Mouse (Mus musculus): ENCODE measurements around the gene Klrc3. TPM values are rescaled to one million over a fixed set of nuclear protein-coding genes. Genes with fewer than 3 reads are reported as not detected.
"Not testable (repeated sequence)": the region's sequence is repeated elsewhere in the genome, so short reads cannot be mapped to it uniquely, and the experiment has no call there.

Klrc3 gene
- total RNA-seq (2021), result not detected
- long read RNA-seq, experiment 1, result 0 reads
- long read RNA-seq, experiment 2, result 0 reads

- H3K4me3 ChIP-seq; H3K27ac ChIP-seq; DNase-seq; intact Hi-C loops (cut with DNase I): not testable (repeated sequence)
These were observed at the start of gene Klrc3 for GRCm38 (mm10) chr6:129643237-129643636. Klrc3 (minus strand) TSS chr6:129643337.

GRCm38 (mm10) chr6:129691436-129691835, 48.3 kb upstream of the Klrc3 start:
- H3K27ac ChIP-seq; intact Hi-C loops (cut with DNase I); DNase-seq; H3K4me3 ChIP-seq: not testable (repeated sequence)

- no peak for TF ChIP-seq CTCF (IDR thresholded peaks at IDR 0.05)
- H3K27ac ChIP-seq, result no peak overlapping the region
- intact Hi-C loops (cut with DNase I), result no loop called here
- no peak for DNase-seq
- H3K4me3 ChIP-seq, result no peak overlapping the region
These were observed 37.2 kb upstream of the Klrc3 start for GRCm38 (mm10) chr6:129680379-129680778.

- TF ChIP-seq CTCF (IDR thresholded peaks at IDR 0.05), result no peak
- DNase-seq, result no peak
- intact Hi-C loops (cut with DNase I), result no loop called here
- H3K27ac ChIP-seq, result no peak within 1 kb of the TSS
- no peak within 1 kb of the TSS for H3K4me3 ChIP-seq
These were observed 35.7 kb upstream of the Klrc3 start, which contains the start of gene Klrc1 for GRCm38 (mm10) chr6:129678873-129679272. Klrc1 (minus strand) TSS chr6:129678973.

GRCm38 (mm10) chr6:129661301-129661700, 18.2 kb upstream of the Klrc3 start:
- intact Hi-C loops (cut with DNase I); H3K4me3 ChIP-seq; DNase-seq; H3K27ac ChIP-seq: not testable (repeated sequence)

- intact Hi-C loops (cut with DNase I); H3K4me3 ChIP-seq; DNase-seq; H3K27ac ChIP-seq: not testable (repeated sequence)
These were observed 17.5 kb upstream of the Klrc3 start, which contains the start of gene Klrc2 for GRCm38 (mm10) chr6:129660589-129660988. Klrc2 (minus strand) TSS chr6:129660689.

- DNase-seq; H3K27ac ChIP-seq; intact Hi-C loops (cut with DNase I); H3K4me3 ChIP-seq: not testable (repeated sequence)
These were observed 917 bp upstream of the Klrc3 start for GRCm38 (mm10) chr6:129644054-129644453.

GRCm38 (mm10) chr6:129631046-129631445, 12.1 kb downstream of the Klrc3 start:
- intact Hi-C loops (cut with DNase I); H3K27ac ChIP-seq; H3K4me3 ChIP-seq; DNase-seq: not testable (repeated sequence)

- no peak for DNase-seq
- Histone ChIP-seq H3K4me3 (no peak within 1 kb of the TSS), H3K27ac (no peak within 1 kb of the TSS)
- intact Hi-C loops (cut with DNase I), result no loop called here
- TF ChIP-seq CTCF (IDR thresholded peaks at IDR 0.05), result no peak
These were observed 19.4 kb downstream of the Klrc3 start, which contains the start of gene Klrk1 for GRCm38 (mm10) chr6:129623735-129624134. Klrk1 (minus strand) TSS chr6:129623864.

- no peak overlapping the region for H3K27ac ChIP-seq
- TF ChIP-seq CTCF (IDR thresholded peaks at IDR 0.05), result no peak
- intact Hi-C loops (cut with DNase I), result no loop called here
- DNase-seq, result no peak
- H3K4me3 ChIP-seq, result no peak overlapping the region
These were observed 34.8 kb downstream of the Klrc3 start for GRCm38 (mm10) chr6:129608372-129608771.

- H3K27ac ChIP-seq, result no peak within 1 kb of the TSS
- intact Hi-C loops (cut with DNase I), result no loop called here
- TF ChIP-seq CTCF (IDR thresholded peaks at IDR 0.05), result no peak
- no peak within 1 kb of the TSS for H3K4me3 ChIP-seq
- DNase-seq, result no peak
These were observed 51.6 kb downstream of the Klrc3 start, which contains the start of gene Klrd1 for GRCm38 (mm10) chr6:129591508-129591907. Klrd1 (plus strand) TSS chr6:129591782.

Small RNA genes lying within 50 kb of the gene (microRNA-seq; reads per million reads assigned to microRNA genes)
- not detected for gene Mir680-1

Other genes with a start within 250 kb of the Klrc3 start
- under 1 TPM in 1 of 2 experiments, not detected in 1; 0.42 TPM for gene Clec1b, start 246.0 kb downstream of the Klrc3 start, total RNA-seq (2021)
- gene Clec9a, start 234.5 kb downstream of the Klrc3 start, total RNA-seq (2021), result not detected
- gene Clec1a, start 191.3 kb downstream of the Klrc3 start, total RNA-seq (2021), result 1 to 10 TPM; 1.8 to 3.0 TPM
- gene Olr1, start 136.2 kb downstream of the Klrc3 start, total RNA-seq (2021), result not detected
- not detected for gene Tmem52b, start 130.8 kb downstream of the Klrc3 start, total RNA-seq (2021)
- gene Gabarapl1, start 110.2 kb downstream of the Klrc3 start, total RNA-seq (2021), result 10 to 100 TPM; 64.0 to 81.6 TPM
- gene Klre1, start 65.4 kb downstream of the Klrc3 start, total RNA-seq (2021), result not detected
- gene Klrd1, start 51.6 kb downstream of the Klrc3 start, total RNA-seq (2021), result not detected
- not detected for gene Klrk1, start 19.5 kb downstream of the Klrc3 start, total RNA-seq (2021)
- gene Klrc2, start 17.4 kb upstream of the Klrc3 start, total RNA-seq (2021), result not detected
- not detected for gene Klrc1, start 35.6 kb upstream of the Klrc3 start, total RNA-seq (2021)
- gene Klri1, start 73.8 kb upstream of the Klrc3 start, total RNA-seq (2021), result not detected
- gene Klri2, start 97.1 kb upstream of the Klrc3 start, total RNA-seq (2021), result not detected
- not detected for gene Gm156, start 140.9 kb upstream of the Klrc3 start, total RNA-seq (2021)
- not detected for gene Gm17631, start 219.3 kb upstream of the Klrc3 start, total RNA-seq (2021)
- gene Klra17, start 233.3 kb upstream of the Klrc3 start, total RNA-seq (2021), result not detected

Data from gastrocnemius, adult 2 months (tissue).